Mouse (Mus musculus) fat pad, adult 2 months (tissue): ENCODE measurements around the gene Arhgef16.

ENCODE experiments used
- DNase-seq: peaks from one replicate; pipeline ENCODE4 v3.0.0-alpha.2; 2011; ENCODE audit warnings: low read depth, low spot score; ENCODE audit errors: extremely low read depth

Gene Arhgef16

DNA sequence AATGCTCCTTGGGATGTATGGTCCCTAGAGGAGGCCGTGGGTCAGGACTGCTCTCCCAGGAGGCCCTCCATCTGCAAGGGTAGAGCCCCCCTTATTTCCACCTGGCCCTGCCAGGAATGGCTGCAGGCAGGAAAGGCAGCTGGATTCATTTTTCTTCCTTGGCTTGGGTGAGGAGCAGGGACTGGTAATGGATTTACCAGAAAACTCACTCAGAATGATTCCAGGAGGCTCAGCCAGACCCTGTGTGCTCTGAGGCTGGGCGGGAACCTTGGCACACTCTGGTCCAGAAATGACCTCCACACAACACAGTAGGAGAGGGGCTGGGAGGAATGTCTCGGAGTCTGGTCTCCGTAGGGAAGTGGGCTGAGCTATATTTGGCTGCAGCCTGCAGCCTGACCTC lies 69.2 kb downstream of the Arhgef16 start:
- no peak for DNase-seq

DNA sequence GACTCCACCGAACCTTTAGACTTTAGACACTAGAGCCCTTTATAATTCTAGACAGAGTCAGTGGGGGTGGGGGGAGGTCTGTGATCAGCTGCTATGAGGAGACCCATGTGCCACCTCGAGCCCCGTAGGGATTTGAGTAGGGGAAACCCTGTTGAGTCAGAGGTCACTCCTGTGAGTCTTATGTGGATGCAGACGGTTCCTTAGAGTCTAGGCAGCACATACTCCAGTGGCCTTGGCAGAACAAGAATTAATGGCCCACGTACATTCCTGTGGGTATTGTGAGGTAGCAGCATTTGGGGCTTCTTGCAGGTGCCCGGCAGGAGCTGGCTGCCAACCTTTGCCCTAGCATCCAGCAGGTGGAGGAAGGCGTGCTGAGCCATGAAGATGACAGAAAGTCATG lies 70.1 kb downstream of the Arhgef16 start:
- no peak for DNase-seq

DNA sequence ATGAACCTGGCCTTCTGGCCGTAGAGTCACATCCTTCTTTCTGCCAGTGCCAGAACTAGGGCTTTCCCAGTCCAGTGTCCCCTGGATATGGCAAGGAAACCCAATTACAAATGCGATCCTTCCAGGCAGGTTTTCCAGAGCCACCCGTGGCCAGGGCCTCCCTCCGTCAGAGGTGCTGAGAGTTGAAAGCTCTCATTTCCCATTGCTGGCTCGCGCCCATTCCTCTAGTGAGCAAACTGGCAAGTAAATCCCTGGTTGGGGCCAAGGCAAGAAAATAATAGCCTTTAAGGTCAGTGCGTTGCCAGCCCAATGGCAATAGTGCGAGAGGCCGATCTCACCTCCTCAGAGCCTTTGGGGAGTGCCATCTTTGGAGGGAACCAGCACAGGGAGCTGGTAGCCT lies 71.9 kb downstream of the Arhgef16 start:
- DNase-seq: no peak
